Mouse (Mus musculus) spleen, postnatal 4 days (tissue): ENCODE measurements around the gene Elp4.

Experiments used
- DNase-seq, 2 experiments: peaks; one replicate each; pipeline ENCODE4 v3.0.0; 2022; ENCODE audit warnings: low spot score in 2 of 2

Gene Elp4

GRCm38 (mm10) chr2:105670731-105671095 is 233.7 kb downstream of the Elp4 start:
- no peak for DNase-seq

- no peak for DNase-seq
These were observed 234.3 kb downstream of the Elp4 start for GRCm38 (mm10) chr2:105669881-105670730.

DNA sequence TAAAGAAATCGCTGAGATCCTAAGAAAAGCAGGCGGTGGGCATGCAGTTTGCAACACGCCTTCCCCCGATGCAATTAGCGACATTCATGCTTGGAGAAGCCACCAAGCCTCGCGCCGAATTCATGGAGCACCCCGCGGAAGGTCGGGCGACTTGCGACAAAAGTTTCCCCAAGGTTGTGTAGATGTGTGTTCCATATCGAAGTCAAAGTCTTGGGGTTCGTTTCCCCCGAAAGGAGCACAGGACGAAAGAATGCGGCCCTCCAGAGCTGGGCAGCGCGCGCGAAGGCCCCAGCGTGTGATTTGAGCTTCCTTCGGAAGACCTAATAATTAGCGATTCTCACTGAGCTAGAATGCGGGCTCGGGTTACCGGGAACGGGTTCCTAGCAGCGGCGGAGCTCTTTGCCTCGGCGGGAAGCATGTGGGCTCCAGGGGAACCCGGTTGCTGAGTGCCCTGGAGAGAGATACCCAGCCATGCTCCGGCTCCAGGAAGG is 234.9 kb downstream of the Elp4 start:
- no peak for DNase-seq

GRCm38 (mm10) chr2:105668271-105669270 is 235.8 kb downstream of the Elp4 start, which contains the start of gene Pax6:
TSS of gene Pax6 (plus strand) at chr2:105668900.
- no peak for DNase-seq

- DNase-seq, result no peak
These were observed 236.8 kb downstream of the Elp4 start for GRCm38 (mm10) chr2:105667626-105667950.

- no peak for DNase-seq
These were observed 237.4 kb downstream of the Elp4 start for GRCm38 (mm10) chr2:105666763-105667625.

- DNase-seq, result no peak
These were observed 238.0 kb downstream of the Elp4 start for GRCm38 (mm10) chr2:105666331-105666730.

- no peak for DNase-seq
These were observed 238.7 kb downstream of the Elp4 start for GRCm38 (mm10) chr2:105665491-105666250.

GRCm38 (mm10) chr2:105664996-105665395 is 239.4 kb downstream of the Elp4 start:
- DNase-seq, result no peak

DNA sequence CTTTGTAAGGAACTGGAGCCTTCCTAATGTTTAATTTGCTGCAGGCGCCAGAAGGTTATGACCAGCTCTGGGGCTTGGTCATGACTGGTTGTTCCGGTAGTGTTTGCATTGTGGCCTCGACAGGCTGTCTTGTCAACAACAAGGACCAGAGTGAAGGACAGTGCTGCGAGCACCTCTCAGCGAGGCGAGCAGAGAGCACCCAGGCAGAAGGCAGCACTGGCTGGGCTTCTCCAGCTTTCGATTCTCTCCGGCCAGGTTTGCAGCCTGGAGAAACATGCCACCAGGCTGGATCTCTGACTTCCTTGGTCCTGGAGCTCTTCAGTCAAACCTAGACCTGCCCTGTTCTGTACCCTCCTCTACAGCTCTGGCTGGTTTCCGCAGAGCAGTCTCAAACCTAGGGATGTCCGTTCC is 241.3 kb downstream of the Elp4 start:
- DNase-seq, result no peak

GRCm38 (mm10) chr2:105662606-105663005 is 241.8 kb downstream of the Elp4 start:
- DNase-seq, result no peak

GRCm38 (mm10) chr2:105662121-105662520 is 242.2 kb downstream of the Elp4 start:
- DNase-seq, result no peak

GRCm38 (mm10) chr2:105661623-105662066 is 242.7 kb downstream of the Elp4 start:
- DNase-seq, result no peak

DNA sequence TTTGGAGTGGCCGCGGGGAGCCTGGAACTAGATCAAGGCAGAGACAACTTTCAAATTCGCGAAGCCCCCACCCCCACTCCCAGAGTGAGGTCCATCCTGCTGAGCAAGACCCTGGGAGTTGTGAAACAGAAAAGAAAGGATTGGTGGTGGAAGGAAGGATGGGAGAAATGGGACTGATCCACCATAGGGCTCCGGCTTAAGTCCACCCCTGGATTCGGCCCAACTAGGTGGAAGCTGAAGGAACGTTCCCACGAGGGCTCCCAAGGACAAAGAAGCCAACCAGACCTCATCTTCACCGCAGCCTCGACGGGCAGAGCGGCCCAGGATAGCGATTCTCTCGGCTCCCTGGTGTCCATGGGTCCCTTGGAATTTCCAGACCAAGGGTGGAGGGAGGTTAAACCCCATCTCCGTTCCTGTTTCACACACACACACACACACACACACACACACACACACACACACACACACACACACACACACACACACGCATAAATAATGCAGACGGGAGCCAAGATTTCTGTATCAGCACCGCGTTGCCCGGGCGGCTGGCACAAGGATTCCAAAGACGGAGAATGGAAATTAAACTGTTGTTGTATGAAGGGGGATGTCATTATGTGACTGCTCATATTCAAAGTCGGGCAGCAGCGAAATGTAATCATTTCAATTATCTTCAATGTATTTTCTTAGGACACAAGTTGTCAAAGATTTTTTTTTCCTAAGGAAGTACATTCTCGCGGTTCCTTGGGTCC is 243.3 kb downstream of the Elp4 start:
- no peak for DNase-seq

DNA sequence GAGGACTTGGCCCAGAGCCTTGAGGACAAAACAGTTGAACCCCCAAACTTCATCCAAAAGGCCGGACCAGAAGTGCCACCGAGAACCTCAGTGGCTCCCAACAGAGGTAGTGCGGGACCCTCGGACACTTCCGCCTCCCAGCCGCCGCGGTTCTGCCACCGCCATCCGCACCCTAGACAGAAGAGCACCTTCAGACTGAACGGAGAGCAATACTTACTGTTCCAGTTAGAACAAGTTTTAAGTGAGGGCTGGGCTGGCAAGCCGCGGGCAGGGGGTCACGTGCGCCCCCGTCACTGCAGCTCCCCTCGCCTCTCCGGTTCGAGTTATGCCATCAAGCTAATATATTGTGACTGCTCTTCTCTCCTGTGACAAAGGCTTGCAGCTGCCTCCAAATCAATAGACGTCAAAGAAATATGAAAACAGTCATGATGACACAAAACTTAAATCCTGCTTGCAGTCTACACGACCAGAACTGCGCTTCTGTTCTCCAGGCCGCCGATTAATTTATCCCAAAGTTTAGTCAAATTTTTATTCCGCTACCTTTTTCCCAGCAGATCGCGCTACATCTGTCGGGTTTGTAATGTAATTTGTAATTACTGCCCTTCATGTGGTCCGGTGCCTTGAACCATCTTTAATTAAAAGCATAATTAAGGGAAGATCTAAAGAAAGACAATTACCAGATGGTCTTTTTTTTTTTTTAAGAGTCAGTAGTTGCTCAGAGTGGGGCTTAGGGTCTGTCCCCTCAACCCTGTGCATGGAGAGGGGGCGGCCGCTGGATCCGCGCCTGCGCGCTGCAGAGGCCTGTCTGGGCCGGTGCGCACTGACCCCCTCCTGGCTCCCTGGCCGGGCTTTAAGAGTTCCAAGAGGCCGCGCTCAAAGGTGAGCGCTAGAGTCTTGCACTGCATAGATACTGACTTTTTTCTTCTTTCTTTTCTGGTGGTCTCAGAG is 244.2 kb downstream of the Elp4 start:
- no peak for DNase-seq

GRCm38 (mm10) chr2:105659350-105659749 is 245.0 kb downstream of the Elp4 start:
- no peak for DNase-seq

GRCm38 (mm10) chr2:105656456-105656855 is 247.9 kb downstream of the Elp4 start:
- no peak for DNase-seq
